Mouse (Mus musculus): ENCODE measurements around the gene Zfp534. TPM values are rescaled to one million over a fixed set of nuclear protein-coding genes. Genes with fewer than 3 reads are reported as not detected.
"Not testable (repeated sequence)": the region's sequence is repeated elsewhere in the genome, so short reads cannot be mapped to it uniquely, and the experiment has no call there.

Zfp534 gene
- not detected in 2 replicates for polyA plus RNA-seq (2015; fragmentation: Nextera tagmentation; extraction: Ambion mirVana)

DNA sequence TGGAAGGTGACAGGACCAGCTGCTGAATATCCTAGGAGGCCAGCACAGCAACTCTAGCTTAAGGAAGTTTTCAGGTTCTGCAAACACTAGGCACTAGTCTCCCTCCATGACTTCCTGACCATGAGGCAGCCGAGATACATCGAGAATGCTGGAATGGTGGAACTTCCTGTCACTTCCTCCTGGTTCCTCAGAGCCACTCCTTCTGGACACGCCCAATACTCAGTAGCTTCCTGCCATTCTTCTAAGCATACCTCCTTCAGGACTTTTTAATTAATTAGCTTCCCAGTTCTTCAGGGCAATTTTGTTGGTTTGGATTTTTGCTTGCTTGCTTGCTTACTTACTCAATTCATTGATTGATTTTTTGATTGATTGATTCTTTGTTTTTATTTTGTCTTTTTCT lies at the start of gene Zfp534:
Zfp534 (minus strand) TSS at position 101 of the 400 bp plus-strand sequence.
- not testable (repeated sequence) for H3K9ac ChIP-seq (ENCODE audit: low read depth, low read length); H3K4me2 ChIP-seq (replicated peaks; ENCODE audit: low read depth); ATAC-seq; H3K4me3 ChIP-seq (ENCODE audit: low read depth, low read length); H3K36me3 ChIP-seq (ENCODE audit: control insufficient read depth, insufficient read depth); H3K27me3 ChIP-seq (replicated peaks; ENCODE audit: control insufficient read depth, insufficient read depth, low read length); H3K4me1 ChIP-seq (replicated peaks; ENCODE audit: control insufficient read depth, insufficient read depth, low read length); H3K9me3 ChIP-seq (ENCODE audit: control insufficient read depth); H3K27ac ChIP-seq (ENCODE audit: low read depth, low read length)
- WGBS = 88% methylated on average over 3 of the region's 3 CpGs

DNA sequence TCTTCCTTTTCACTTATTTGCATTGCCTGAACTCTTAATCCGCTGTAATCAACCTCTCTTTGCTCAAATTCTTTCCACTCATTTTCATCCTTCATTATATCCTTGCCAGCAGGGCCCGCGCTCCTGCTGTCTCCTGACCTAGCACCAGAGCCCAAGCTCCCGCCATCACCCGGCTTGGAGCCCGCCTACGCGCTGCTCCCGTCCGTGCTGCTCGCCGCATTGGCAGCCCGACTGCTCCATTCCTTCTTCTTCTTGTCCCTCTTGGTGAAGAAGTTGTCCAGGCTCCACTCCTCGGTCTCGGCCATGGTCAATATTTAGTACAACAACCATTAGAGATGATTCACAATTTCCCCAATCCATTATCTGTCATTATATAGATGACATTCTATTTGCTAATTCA lies 43.9 kb upstream of the Zfp534 start:
- WGBS = 93% methylated on average over 14 of the region's 15 CpGs
- H3K4me1 ChIP-seq (replicated peaks; ENCODE audit: control insufficient read depth, insufficient read depth, low read length); H3K9me3 ChIP-seq (ENCODE audit: control insufficient read depth); H3K27ac ChIP-seq (ENCODE audit: low read depth, low read length); ATAC-seq; H3K36me3 ChIP-seq (ENCODE audit: control insufficient read depth, insufficient read depth); H3K9ac ChIP-seq (ENCODE audit: low read depth, low read length); H3K27me3 ChIP-seq (replicated peaks; ENCODE audit: control insufficient read depth, insufficient read depth, low read length); H3K4me2 ChIP-seq (replicated peaks; ENCODE audit: low read depth); H3K4me3 ChIP-seq (ENCODE audit: low read depth, low read length): not testable (repeated sequence)

DNA sequence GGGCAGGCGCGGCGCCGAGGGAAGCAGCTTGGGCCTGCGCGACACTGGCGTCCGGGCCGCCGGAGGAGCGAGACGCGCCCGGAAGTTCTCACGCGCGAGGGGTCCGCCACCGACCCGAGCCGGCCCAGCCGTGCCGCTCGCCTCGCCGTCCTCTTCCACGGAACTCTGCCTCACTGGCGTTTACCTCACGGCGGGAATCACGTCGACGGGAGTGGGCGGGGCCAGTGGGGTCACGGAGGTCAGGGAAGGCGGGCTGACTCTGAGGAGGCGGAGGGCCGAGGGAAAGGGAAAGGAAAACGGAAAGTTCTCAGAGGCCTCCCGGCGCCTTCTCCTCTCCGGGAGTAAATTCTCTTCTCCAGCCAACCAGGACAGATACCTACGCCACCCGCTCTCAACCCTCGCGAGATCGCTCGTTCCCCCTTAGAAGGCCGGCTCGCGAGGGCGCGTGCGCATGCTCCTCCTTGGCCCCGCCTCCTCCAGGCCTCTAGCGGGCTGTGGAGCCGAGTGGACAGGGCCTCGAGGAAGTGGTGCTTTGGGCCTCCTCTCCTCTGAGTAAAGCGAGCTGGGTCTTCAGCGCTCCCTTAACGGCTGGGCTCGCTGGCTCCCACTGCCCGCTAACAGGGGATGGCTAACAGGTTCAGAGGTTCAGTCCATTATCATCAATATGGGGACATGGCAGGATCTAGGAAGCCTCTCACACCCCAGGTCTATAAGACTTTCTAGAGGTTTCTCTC lies 36.5 kb upstream of the Zfp534 start:
- H3K4me3 ChIP-seq (ENCODE audit: low read depth, low read length) = peak overlapping the region; percentile 30
- not testable (repeated sequence) for H3K36me3 ChIP-seq (ENCODE audit: control insufficient read depth, insufficient read depth); H3K9ac ChIP-seq (ENCODE audit: low read depth, low read length); H3K27ac ChIP-seq (ENCODE audit: low read depth, low read length); H3K4me1 ChIP-seq (replicated peaks; ENCODE audit: control insufficient read depth, insufficient read depth, low read length); ATAC-seq; H3K9me3 ChIP-seq (ENCODE audit: control insufficient read depth); H3K27me3 ChIP-seq (replicated peaks; ENCODE audit: control insufficient read depth, insufficient read depth, low read length)
- peak overlapping the region; percentile 60 for H3K4me2 ChIP-seq (replicated peaks; ENCODE audit: low read depth)
- 29% methylated on average over 53 of the region's 63 CpGs for WGBS

DNA sequence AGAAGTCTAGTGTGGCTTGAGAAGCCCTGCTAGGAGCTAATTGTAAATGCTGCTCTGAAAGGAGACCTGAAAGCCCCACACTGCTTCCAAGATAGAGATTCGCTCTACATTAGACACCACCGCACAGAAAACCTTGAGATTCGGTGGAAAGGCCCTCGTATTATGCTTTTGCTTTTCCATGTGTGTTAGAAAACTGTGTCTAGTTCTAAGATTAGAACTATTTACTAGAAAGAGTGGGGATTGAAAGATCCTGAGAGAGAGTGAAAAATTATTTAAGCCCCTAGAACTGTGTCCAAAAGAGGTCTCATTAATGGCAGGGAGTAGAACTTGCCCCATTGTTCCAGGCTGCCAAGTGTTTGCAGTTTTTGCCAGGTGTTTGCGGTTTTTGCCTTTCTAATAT lies 47.1 kb downstream of the Zfp534 start:
- not testable (repeated sequence) for H3K27ac ChIP-seq (ENCODE audit: low read depth, low read length); H3K36me3 ChIP-seq (ENCODE audit: control insufficient read depth, insufficient read depth); ATAC-seq; H3K27me3 ChIP-seq (replicated peaks; ENCODE audit: control insufficient read depth, insufficient read depth, low read length); H3K4me3 ChIP-seq (ENCODE audit: low read depth, low read length); H3K4me2 ChIP-seq (replicated peaks; ENCODE audit: low read depth); H3K4me1 ChIP-seq (replicated peaks; ENCODE audit: control insufficient read depth, insufficient read depth, low read length); H3K9me3 ChIP-seq (ENCODE audit: control insufficient read depth); H3K9ac ChIP-seq (ENCODE audit: low read depth, low read length)
- WGBS = 87% methylated on average over 4 of the region's 5 CpGs

DNA sequence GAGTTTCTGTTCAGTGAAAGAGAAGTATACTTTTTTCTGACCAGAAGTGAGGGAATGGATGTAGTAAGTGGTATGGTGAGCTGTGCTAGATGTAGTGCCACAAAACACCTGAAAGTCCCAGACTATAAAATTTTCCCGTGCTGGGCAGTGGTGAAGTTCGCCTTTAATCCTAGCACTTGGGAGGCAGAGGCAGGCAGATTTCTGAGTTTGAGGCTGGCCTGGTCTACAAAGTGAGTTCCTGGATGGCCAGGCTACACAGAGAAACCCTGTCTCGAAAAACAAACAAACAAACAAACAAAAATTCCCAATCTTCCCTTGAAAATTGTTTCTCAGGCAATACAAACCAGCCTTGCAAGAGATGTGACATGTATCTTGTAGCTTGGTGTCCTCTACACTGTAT lies 54.9 kb downstream of the Zfp534 start:
- no CpG with 5 or more reads among the region's 3 CpGs for WGBS
- H3K4me1 ChIP-seq (replicated peaks; ENCODE audit: control insufficient read depth, insufficient read depth, low read length); ATAC-seq; H3K9ac ChIP-seq (ENCODE audit: low read depth, low read length); H3K27me3 ChIP-seq (replicated peaks; ENCODE audit: control insufficient read depth, insufficient read depth, low read length); H3K4me2 ChIP-seq (replicated peaks; ENCODE audit: low read depth); H3K27ac ChIP-seq (ENCODE audit: low read depth, low read length); H3K9me3 ChIP-seq (ENCODE audit: control insufficient read depth); H3K36me3 ChIP-seq (ENCODE audit: control insufficient read depth, insufficient read depth); H3K4me3 ChIP-seq (ENCODE audit: low read depth, low read length): not testable (repeated sequence)

DNA sequence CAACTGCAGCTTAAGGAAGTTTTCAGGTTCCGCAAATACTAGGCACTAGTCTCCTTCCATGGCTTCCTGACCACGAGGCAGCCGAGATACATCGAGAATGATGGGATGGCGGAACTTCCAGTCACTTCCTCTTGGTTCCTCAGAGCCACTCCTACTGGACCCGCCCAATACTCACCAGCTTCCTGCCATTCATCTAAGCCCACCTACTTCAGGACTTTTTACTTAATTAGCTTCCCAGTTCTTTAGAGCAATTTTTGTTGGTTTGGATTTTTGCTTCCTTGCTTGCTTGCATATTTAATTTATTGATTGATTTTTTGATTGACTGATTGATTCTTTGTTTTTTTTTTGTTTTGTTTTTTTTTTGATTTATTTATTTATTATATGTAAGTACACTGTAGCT lies 59.9 kb downstream of the Zfp534 start, which contains the start of gene Zfp979:
Zfp979 (minus strand) TSS at position 101 of the 400 bp plus-strand sequence.
- not testable (repeated sequence) for ATAC-seq; H3K4me1 ChIP-seq (replicated peaks; ENCODE audit: control insufficient read depth, insufficient read depth, low read length); H3K9ac ChIP-seq (ENCODE audit: low read depth, low read length); H3K4me3 ChIP-seq (ENCODE audit: low read depth, low read length); H3K4me2 ChIP-seq (replicated peaks; ENCODE audit: low read depth); H3K36me3 ChIP-seq (ENCODE audit: control insufficient read depth, insufficient read depth); H3K27ac ChIP-seq (ENCODE audit: low read depth, low read length); H3K27me3 ChIP-seq (replicated peaks; ENCODE audit: control insufficient read depth, insufficient read depth, low read length); H3K9me3 ChIP-seq (ENCODE audit: control insufficient read depth)
- WGBS = no CpG with 5 or more reads among the region's 6 CpGs

DNA sequence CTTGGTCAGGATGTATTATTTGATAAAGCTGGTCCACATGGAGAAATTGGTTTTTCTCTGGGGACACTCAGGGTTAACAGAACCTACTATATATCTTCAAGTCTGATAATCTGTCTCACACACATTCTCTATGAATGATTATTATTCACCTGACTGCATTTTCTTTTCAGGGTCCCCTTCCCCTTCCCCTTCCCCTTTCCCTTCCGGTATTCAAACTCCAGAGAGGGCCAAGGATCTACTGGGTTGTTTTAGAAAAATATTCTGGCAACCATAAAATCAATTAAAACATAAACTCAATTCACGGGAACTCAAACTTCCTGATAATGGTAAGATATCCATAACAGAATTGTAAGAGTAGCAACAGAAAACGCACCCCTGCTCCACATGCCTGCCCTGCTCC lies 60.4 kb downstream of the Zfp534 start:
- ATAC-seq; H3K27ac ChIP-seq (ENCODE audit: low read depth, low read length); H3K4me3 ChIP-seq (ENCODE audit: low read depth, low read length); H3K36me3 ChIP-seq (ENCODE audit: control insufficient read depth, insufficient read depth); H3K4me1 ChIP-seq (replicated peaks; ENCODE audit: control insufficient read depth, insufficient read depth, low read length); H3K9me3 ChIP-seq (ENCODE audit: control insufficient read depth); H3K4me2 ChIP-seq (replicated peaks; ENCODE audit: low read depth); H3K27me3 ChIP-seq (replicated peaks; ENCODE audit: control insufficient read depth, insufficient read depth, low read length); H3K9ac ChIP-seq (ENCODE audit: low read depth, low read length): not testable (repeated sequence)
- WGBS = 38% methylated on average over 2 of the region's 3 CpGs

DNA sequence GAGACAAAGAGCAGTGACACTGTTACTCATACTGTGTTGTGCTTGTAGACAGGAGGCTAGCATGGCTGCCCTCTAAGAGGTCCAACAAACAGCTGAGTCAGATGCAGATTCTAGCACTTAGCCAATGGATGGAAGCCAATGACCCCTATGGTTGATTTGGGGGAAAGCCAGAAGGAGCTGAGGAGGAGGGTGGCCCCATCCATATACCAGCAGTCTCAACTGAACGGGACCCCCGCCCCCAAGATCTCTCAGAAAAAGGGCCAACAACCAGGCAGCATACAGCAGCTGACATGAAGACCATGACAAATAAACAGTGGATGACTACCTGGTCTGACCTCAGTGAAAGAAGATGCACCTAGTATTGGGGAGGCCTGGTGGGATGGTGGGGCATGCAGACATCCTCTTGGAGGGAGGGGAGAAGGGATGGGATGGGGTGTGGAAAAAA lies 68.5 kb downstream of the Zfp534 start:
- not testable (repeated sequence) for H3K4me1 ChIP-seq (replicated peaks; ENCODE audit: control insufficient read depth, insufficient read depth, low read length); H3K9ac ChIP-seq (ENCODE audit: low read depth, low read length); H3K9me3 ChIP-seq (ENCODE audit: control insufficient read depth); H3K27me3 ChIP-seq (replicated peaks; ENCODE audit: control insufficient read depth, insufficient read depth, low read length); H3K4me3 ChIP-seq (ENCODE audit: low read depth, low read length); H3K36me3 ChIP-seq (ENCODE audit: control insufficient read depth, insufficient read depth); H3K27ac ChIP-seq (ENCODE audit: low read depth, low read length); H3K4me2 ChIP-seq (replicated peaks; ENCODE audit: low read depth)
- WGBS = no CpG with 5 or more reads among the region's 2 CpGs
- peak; percentile 61 for ATAC-seq
